Mouse (Mus musculus): Measurements from ENCODE around the gene Cnn3. TPM values are rescaled to one million over a fixed set of nuclear protein-coding genes. Genes with fewer than 3 reads are reported as not detected.

The Cnn3 gene
- polyA plus RNA-seq, 1 experiment from 2014 or later: 695 TPM

GRCm38 (mm10) chr3:121395588-121396295, 30.6 kb upstream of the Cnn3 start:
- peak; percentile 38; the same call in 1 of the 2 replicates for ATAC-seq (ENCODE audit: insufficient number of reproducible peaks, insufficient read depth, low FRiP score, low read depth)
- 67% methylated on average over 16 of the region's 16 CpGs for WGBS
- H3K27ac ChIP-seq (ENCODE audit: low read length): no peak overlapping the region
- H3K27me3 ChIP-seq (ENCODE audit: control insufficient read depth, insufficient read depth, low read length): no peaks in the 10 kb centered on the region
- no peak overlapping the region for H3K4me3 ChIP-seq (ENCODE audit: low read depth, low read length)
- H3K4me2 ChIP-seq (replicated peaks; ENCODE audit: low read depth, low read length): no peak overlapping the region
- no peaks in the 10 kb centered on the region for H3K36me3 ChIP-seq (ENCODE audit: control insufficient read depth, insufficient read depth, low read length)
- H3K9ac ChIP-seq (replicated peaks; ENCODE audit: low read depth, low read length): no peak overlapping the region
- H3K9me3 ChIP-seq (ENCODE audit: control insufficient read depth, low read depth, low read length): no peaks in the 10 kb centered on the region
- H3K4me1 ChIP-seq (ENCODE audit: control insufficient read depth, insufficient read depth, low read length): 0 out of 2 replicates have a peak, but pooled peaks cover 9% of the 10 kb centered on the region

- no peak overlapping the region for H3K27ac ChIP-seq (ENCODE audit: low read length)
- no peak for ATAC-seq (ENCODE audit: insufficient number of reproducible peaks, insufficient read depth, low FRiP score, low read depth)
Observed at GRCm38 (mm10) chr3:121396561-121396960, 29.7 kb upstream of the Cnn3 start.

GRCm38 (mm10) chr3:121397007-121397406, 29.3 kb upstream of the Cnn3 start:
- Histone ChIP-seq H3K27me3 (ENCODE audit: control insufficient read depth, insufficient read depth, low read length) (no peaks in the 10 kb centered on the region), H3K4me3 (ENCODE audit: low read depth, low read length) (no peak overlapping the region), H3K4me2 (replicated peaks; ENCODE audit: low read depth, low read length) (no peak overlapping the region), H3K4me1 (ENCODE audit: control insufficient read depth, insufficient read depth, low read length) (0 out of 2 replicates have a peak, but pooled peaks cover 6% of the 10 kb centered on the region), H3K9me3 (ENCODE audit: control insufficient read depth, low read depth, low read length) (no peaks in the 10 kb centered on the region), H3K9ac (replicated peaks; ENCODE audit: low read depth, low read length) (no peak overlapping the region), H3K27ac (ENCODE audit: low read length) (no peak overlapping the region), H3K36me3 (ENCODE audit: control insufficient read depth, insufficient read depth, low read length) (no peaks in the 10 kb centered on the region)
- no peak for ATAC-seq (ENCODE audit: insufficient number of reproducible peaks, insufficient read depth, low FRiP score, low read depth)
- WGBS: 66% methylated on average over 6 of the region's 6 CpGs

More at GRCm38 (mm10) chr3:121396561-121396960, 29.7 kb upstream of the Cnn3 start:
- H3K4me2 ChIP-seq (replicated peaks; ENCODE audit: low read depth, low read length): no peak overlapping the region
- no peak overlapping the region for H3K4me3 ChIP-seq (ENCODE audit: low read depth, low read length)
- 63% methylated on average over 7 of the region's 7 CpGs for WGBS
- H3K4me1 ChIP-seq (ENCODE audit: control insufficient read depth, insufficient read depth, low read length): 0 out of 2 replicates have a peak, but pooled peaks cover 6% of the 10 kb centered on the region
- H3K9me3 ChIP-seq (ENCODE audit: control insufficient read depth, low read depth, low read length): no peaks in the 10 kb centered on the region
- no peak overlapping the region for H3K9ac ChIP-seq (replicated peaks; ENCODE audit: low read depth, low read length)
- no peaks in the 10 kb centered on the region for H3K27me3 ChIP-seq (ENCODE audit: control insufficient read depth, insufficient read depth, low read length)
- no peaks in the 10 kb centered on the region for H3K36me3 ChIP-seq (ENCODE audit: control insufficient read depth, insufficient read depth, low read length)

GRCm38 (mm10) chr3:121401384-121401783, 24.9 kb upstream of the Cnn3 start:
- Histone ChIP-seq H3K4me1 (ENCODE audit: control insufficient read depth, insufficient read depth, low read length) (no peaks in the 10 kb centered on the region), H3K27me3 (ENCODE audit: control insufficient read depth, insufficient read depth, low read length) (no peaks in the 10 kb centered on the region), H3K27ac (ENCODE audit: low read length) (no peak overlapping the region), H3K4me3 (ENCODE audit: low read depth, low read length) (no peak overlapping the region), H3K9me3 (ENCODE audit: control insufficient read depth, low read depth, low read length) (no peaks in the 10 kb centered on the region), H3K9ac (replicated peaks; ENCODE audit: low read depth, low read length) (no peak overlapping the region), H3K36me3 (ENCODE audit: control insufficient read depth, insufficient read depth, low read length) (no peaks in the 10 kb centered on the region), H3K4me2 (replicated peaks; ENCODE audit: low read depth, low read length) (no peak overlapping the region)
- WGBS: 62% methylated on average over 4 of the region's 4 CpGs
- no peak for ATAC-seq (ENCODE audit: insufficient number of reproducible peaks, insufficient read depth, low FRiP score, low read depth)

GRCm38 (mm10) chr3:121402096-121402495, 24.2 kb upstream of the Cnn3 start:
- no peak overlapping the region for H3K4me2 ChIP-seq (replicated peaks; ENCODE audit: low read depth, low read length)
- H3K36me3 ChIP-seq (ENCODE audit: control insufficient read depth, insufficient read depth, low read length): no peaks in the 10 kb centered on the region
- H3K27ac ChIP-seq (ENCODE audit: low read length): no peak overlapping the region
- no peaks in the 10 kb centered on the region for H3K9me3 ChIP-seq (ENCODE audit: control insufficient read depth, low read depth, low read length)
- no peak overlapping the region for H3K9ac ChIP-seq (replicated peaks; ENCODE audit: low read depth, low read length)
- no peak overlapping the region for H3K4me3 ChIP-seq (ENCODE audit: low read depth, low read length)
- H3K27me3 ChIP-seq (ENCODE audit: control insufficient read depth, insufficient read depth, low read length): no peaks in the 10 kb centered on the region
- 85% methylated on average over 6 of the region's 6 CpGs for WGBS
- ATAC-seq (ENCODE audit: insufficient number of reproducible peaks, insufficient read depth, low FRiP score, low read depth): no peak
- no peaks in the 10 kb centered on the region for H3K4me1 ChIP-seq (ENCODE audit: control insufficient read depth, insufficient read depth, low read length)

GRCm38 (mm10) chr3:121403449-121403848, 22.8 kb upstream of the Cnn3 start:
- Histone ChIP-seq H3K4me3 (ENCODE audit: low read depth, low read length) (no peak overlapping the region), H3K9me3 (ENCODE audit: control insufficient read depth, low read depth, low read length) (no peaks in the 10 kb centered on the region), H3K4me2 (replicated peaks; ENCODE audit: low read depth, low read length) (no peak overlapping the region), H3K27ac (ENCODE audit: low read length) (no peak overlapping the region), H3K36me3 (ENCODE audit: control insufficient read depth, insufficient read depth, low read length) (no peaks in the 10 kb centered on the region), H3K9ac (replicated peaks; ENCODE audit: low read depth, low read length) (no peak overlapping the region), H3K4me1 (ENCODE audit: control insufficient read depth, insufficient read depth, low read length) (no peaks in the 10 kb centered on the region), H3K27me3 (ENCODE audit: control insufficient read depth, insufficient read depth, low read length) (no peaks in the 10 kb centered on the region)
- 58% methylated on average over 5 of the region's 5 CpGs for WGBS
- ATAC-seq (ENCODE audit: insufficient number of reproducible peaks, insufficient read depth, low FRiP score, low read depth): no peak

GRCm38 (mm10) chr3:121405101-121405500, 21.2 kb upstream of the Cnn3 start:
- Histone ChIP-seq H3K27me3 (ENCODE audit: control insufficient read depth, insufficient read depth, low read length) (no peaks in the 10 kb centered on the region), H3K27ac (ENCODE audit: low read length) (no peak overlapping the region), H3K4me1 (ENCODE audit: control insufficient read depth, insufficient read depth, low read length) (no peaks in the 10 kb centered on the region), H3K4me3 (ENCODE audit: low read depth, low read length) (no peak overlapping the region), H3K4me2 (replicated peaks; ENCODE audit: low read depth, low read length) (no peak overlapping the region), H3K9me3 (ENCODE audit: control insufficient read depth, low read depth, low read length) (no peaks in the 10 kb centered on the region), H3K9ac (replicated peaks; ENCODE audit: low read depth, low read length) (no peak overlapping the region), H3K36me3 (ENCODE audit: control insufficient read depth, insufficient read depth, low read length) (no peaks in the 10 kb centered on the region)
- WGBS: 69% methylated on average over 5 of the region's 5 CpGs
- ATAC-seq (ENCODE audit: insufficient number of reproducible peaks, insufficient read depth, low FRiP score, low read depth): no peak; the same call in 1 of the 2 replicates

- no peak for ATAC-seq (ENCODE audit: insufficient number of reproducible peaks, insufficient read depth, low FRiP score, low read depth)
- Histone ChIP-seq H3K27me3 (ENCODE audit: control insufficient read depth, insufficient read depth, low read length) (no peaks in the 10 kb centered on the region), H3K9ac (replicated peaks; ENCODE audit: low read depth, low read length) (no peak overlapping the region), H3K9me3 (ENCODE audit: control insufficient read depth, low read depth, low read length) (no peaks in the 10 kb centered on the region), H3K4me1 (ENCODE audit: control insufficient read depth, insufficient read depth, low read length) (no peaks in the 10 kb centered on the region), H3K4me2 (replicated peaks; ENCODE audit: low read depth, low read length) (no peak overlapping the region), H3K4me3 (ENCODE audit: low read depth, low read length) (no peak overlapping the region), H3K36me3 (ENCODE audit: control insufficient read depth, insufficient read depth, low read length) (no peaks in the 10 kb centered on the region), H3K27ac (ENCODE audit: low read length) (no peak overlapping the region)
- 54% methylated on average over 9 of the region's 9 CpGs for WGBS
Observed at GRCm38 (mm10) chr3:121407417-121407816, 18.9 kb upstream of the Cnn3 start.

- H3K4me1 ChIP-seq (ENCODE audit: control insufficient read depth, insufficient read depth, low read length): no peaks in the 10 kb centered on the region
- no peak for ATAC-seq (ENCODE audit: insufficient number of reproducible peaks, insufficient read depth, low FRiP score, low read depth)
- H3K9ac ChIP-seq (replicated peaks; ENCODE audit: low read depth, low read length): no peak overlapping the region
- no peak overlapping the region for H3K4me3 ChIP-seq (ENCODE audit: low read depth, low read length)
- H3K36me3 ChIP-seq (ENCODE audit: control insufficient read depth, insufficient read depth, low read length): no peaks in the 10 kb centered on the region
- H3K27ac ChIP-seq (ENCODE audit: low read length): no peak overlapping the region
- H3K4me2 ChIP-seq (replicated peaks; ENCODE audit: low read depth, low read length): no peak overlapping the region
- WGBS: 80% methylated on average over 3 of the region's 3 CpGs
- no peaks in the 10 kb centered on the region for H3K9me3 ChIP-seq (ENCODE audit: control insufficient read depth, low read depth, low read length)
- H3K27me3 ChIP-seq (ENCODE audit: control insufficient read depth, insufficient read depth, low read length): no peaks in the 10 kb centered on the region
Observed at GRCm38 (mm10) chr3:121408386-121408785, 17.9 kb upstream of the Cnn3 start.
